Comparison of ENCODE assay signal across 10 mouse cellular contexts in genomic region chr2:73496329-73496685, GRCm38 (mm10). TPM values are rescaled to one million over a fixed set of nuclear protein-coding genes. Genes with fewer than 3 reads are reported as not detected.
DNase-seq lines count a peak whose midpoint lies in the region; ATAC-seq and TF ChIP-seq lines count a peak whose summit lies in the region.
"Had no signal": no experiment of that assay in that cellular context is flagged by ENCODE, and none has a peak within 500 bp of the region (broad histone marks: within the 10 kb centered on the region; RNA-seq: fewer than 3 reads in every experiment).

No protein-coding gene starts in this region.

- peaks cover 45% of the 10 kb centered on the region for H3K4me1 ChIP-seq in erythroblast, embryonic 14.5 days (ENCODE audit: control insufficient read depth)
- peaks cover 21% of the 10 kb centered on the region for H3K4me1 ChIP-seq in lung, embryonic 14.5 days (ENCODE audit: insufficient read depth)
- H3K4me1 ChIP-seq in kidney, embryonic 15.5 days, result peaks cover 24% of the 10 kb centered on the region
- peaks cover 22% of the 10 kb centered on the region for H3K4me1 ChIP-seq in liver, embryonic 16.5 days (ENCODE audit: control insufficient read depth, low read depth, low read length)
- H3K4me1 ChIP-seq in forebrain, embryonic 10.5 days, result peaks cover 31% of the 10 kb centered on the region

- peak overlapping the region; percentile 18; the same call in 1 of the 2 replicates for H3K9ac ChIP-seq in lung, embryonic 14.5 days
- H3K9ac ChIP-seq in kidney, embryonic 15.5 days, result no peak overlapping the region
- H3K9ac ChIP-seq in liver, embryonic 16.5 days (ENCODE audit: low read depth, low read length), result no peak overlapping the region

- H3K27ac ChIP-seq in lung, embryonic 14.5 days (ENCODE audit: low read depth), result peak overlapping the region; percentile 76; the same call in 1 of the 2 replicates
- H3K27ac ChIP-seq in kidney, embryonic 15.5 days, result peak overlapping the region; percentile 77
- H3K27ac ChIP-seq in liver, embryonic 16.5 days (ENCODE audit: low read length), result peak overlapping the region; percentile 45
- no peak overlapping the region for H3K27ac ChIP-seq in forebrain, embryonic 10.5 days

- H3K4me2 ChIP-seq in lung, embryonic 14.5 days, result peak overlapping the region; percentile 34; the same call in 1 of the 2 replicates
- peak overlapping the region; percentile 40 for H3K4me2 ChIP-seq in kidney, embryonic 15.5 days
- peak overlapping the region; percentile 56; the same call in 1 of the 2 replicates for H3K4me2 ChIP-seq in liver, embryonic 16.5 days (ENCODE audit: low read depth, low read length)

- DNase-seq in lung, embryonic 14.5 days, result no peak
- no peak for DNase-seq in lung, adult 18-20 months
- DNase-seq in forebrain, embryonic 10.5 days (ENCODE audit: extremely low spot score, low spot score), result no peak
- no peak for DNase-seq in cerebellum, adult 18-20 months
- DNase-seq: gastrocnemius, postnatal 10 days had no signal

- H3K4me3 ChIP-seq in erythroblast, embryonic 14.5 days (replicated peaks), result peak overlapping the region; percentile 42
- H3K4me3 ChIP-seq in lung, embryonic 14.5 days (ENCODE audit: low read depth, low read length), result no peak overlapping the region
- no peak overlapping the region for H3K4me3 ChIP-seq in kidney, embryonic 15.5 days (replicated peaks)
- H3K4me3 ChIP-seq in liver, embryonic 16.5 days (ENCODE audit: low read depth, low read length), result no peak overlapping the region
- H3K4me3 ChIP-seq in forebrain, embryonic 10.5 days, result no peak overlapping the region

- TF ChIP-seq CTCF in lung, embryonic 14.5 days (IDR thresholded peaks at IDR 0.05; ENCODE audit: low read depth), result no peak

- 41% methylated on average over 4 of the region's 4 CpGs for WGBS in lung, embryonic 14.5 days
- WGBS in kidney, embryonic 15.5 days, result 35% methylated on average over 4 of the region's 4 CpGs
- WGBS in liver, embryonic 16.5 days (ENCODE audit: insufficient replicate concordance), result 57% methylated on average over 4 of the region's 4 CpGs
- WGBS in forebrain, embryonic 10.5 days, result 80% methylated on average over 4 of the region's 4 CpGs

- no peaks in the 10 kb centered on the region for H3K9me3 ChIP-seq in erythroblast, embryonic 14.5 days (ENCODE audit: control insufficient read depth, low read length)
- no peaks in the 10 kb centered on the region for H3K9me3 ChIP-seq in lung, embryonic 14.5 days (ENCODE audit: low read depth, low read length)
- no peaks in the 10 kb centered on the region for H3K9me3 ChIP-seq in kidney, embryonic 15.5 days (replicated peaks)
- no peaks in the 10 kb centered on the region for H3K9me3 ChIP-seq in liver, embryonic 16.5 days (replicated peaks; ENCODE audit: control insufficient read depth, low read length)
- no peaks in the 10 kb centered on the region for H3K9me3 ChIP-seq in forebrain, embryonic 10.5 days

- ATAC-seq in erythroblast, adult 5-6 weeks (replicated peaks; ENCODE audit: low FRiP score, poor library complexity, severe bottlenecking), result no peak
- peak; percentile 23; the same call in 1 of the 2 replicates for ATAC-seq in lung, embryonic 14.5 days (ENCODE audit: insufficient read depth)
- ATAC-seq in kidney, embryonic 15.5 days (replicated peaks; ENCODE audit: low FRiP score), result peak; percentile 40
- no peak for ATAC-seq in liver, embryonic 16.5 days (ENCODE audit: low read depth)
- ATAC-seq: midbrain, embryonic 16.5 days had no signal

- no peaks in the 10 kb centered on the region for H3K27me3 ChIP-seq in erythroblast, embryonic 14.5 days (ENCODE audit: control insufficient read depth)
- no peaks in the 10 kb centered on the region for H3K27me3 ChIP-seq in lung, embryonic 14.5 days (ENCODE audit: insufficient read depth, low read length)
- no peaks in the 10 kb centered on the region for H3K27me3 ChIP-seq in kidney, embryonic 15.5 days
- H3K27me3 ChIP-seq in liver, embryonic 16.5 days (ENCODE audit: control insufficient read depth, insufficient read depth, low read depth, low read length), result no peaks in the 10 kb centered on the region
- no peaks in the 10 kb centered on the region for H3K27me3 ChIP-seq in forebrain, embryonic 10.5 days (ENCODE audit: poor library complexity, severe bottlenecking)

- H3K36me3 ChIP-seq in erythroblast, embryonic 14.5 days (ENCODE audit: control insufficient read depth), result no peaks in the 10 kb centered on the region
- no peaks in the 10 kb centered on the region for H3K36me3 ChIP-seq in lung, embryonic 14.5 days (ENCODE audit: insufficient read depth)
- H3K36me3 ChIP-seq in kidney, embryonic 15.5 days, result no peaks in the 10 kb centered on the region
- no peaks in the 10 kb centered on the region for H3K36me3 ChIP-seq in liver, embryonic 16.5 days (ENCODE audit: control insufficient read depth, insufficient read depth)
- no peaks in the 10 kb centered on the region; the same call in 1 of the 2 replicates for H3K36me3 ChIP-seq in forebrain, embryonic 10.5 days (replicated peaks)

RNA-seq across cellular contexts. Expression of gene Wipf1, which starts 33.2 kb away (rescaled TPM):
- 1.1 and 1.7 TPM in 2 replicates for polyA plus RNA-seq in erythroblast, embryonic 14.5 days (2012)
- total RNA-seq in erythroblast, adult 5-6 weeks (2015; ENCODE audit: low replicate concordance), result 17.3 and 23.6 TPM in 2 replicates
- 4.5 and 4.7 TPM in 2 replicates for total RNA-seq in erythroblast, adult 5-6 weeks (2017; ENCODE audit: low replicate concordance)
- polyA plus RNA-seq in lung, embryonic 14.5 days (2014; fragmentation: Nextera tagmentation; extraction: Ambion mirVana), result 14.8 and 15.8 TPM in 2 replicates
- polyA plus RNA-seq in kidney, embryonic 15.5 days (2015; fragmentation: Nextera tagmentation; extraction: Ambion mirVana), result 8.7 and 9.7 TPM in 2 replicates
- polyA plus RNA-seq in liver, embryonic 16.5 days (2015; fragmentation: Nextera tagmentation; extraction: Ambion mirVana), result 3.2 and 4.1 TPM in 2 replicates
- polyA plus RNA-seq in forebrain, embryonic 10.5 days (2016; fragmentation: Nextera tagmentation; extraction: Ambion mirVana), result 7.5 and 8.6 TPM in 2 replicates

Comparison
In these comparisons a context has a peak if more than half of its experiments do, and no peak if none do; other contexts are left out.
1. ATAC-seq: peak in lung, embryonic 14.5 days (single experiment) and kidney, embryonic 15.5 days (single experiment); none in erythroblast, adult 5-6 weeks (single experiment) and liver, embryonic 16.5 days (single experiment).
2. Peak in every context shown above with its lines, with median percentiles within 50 percentile points of each other: H3K4me2 ChIP-seq.